11 mouse cellular contexts compared by ENCODE assay signal in the genomic region with DNA sequence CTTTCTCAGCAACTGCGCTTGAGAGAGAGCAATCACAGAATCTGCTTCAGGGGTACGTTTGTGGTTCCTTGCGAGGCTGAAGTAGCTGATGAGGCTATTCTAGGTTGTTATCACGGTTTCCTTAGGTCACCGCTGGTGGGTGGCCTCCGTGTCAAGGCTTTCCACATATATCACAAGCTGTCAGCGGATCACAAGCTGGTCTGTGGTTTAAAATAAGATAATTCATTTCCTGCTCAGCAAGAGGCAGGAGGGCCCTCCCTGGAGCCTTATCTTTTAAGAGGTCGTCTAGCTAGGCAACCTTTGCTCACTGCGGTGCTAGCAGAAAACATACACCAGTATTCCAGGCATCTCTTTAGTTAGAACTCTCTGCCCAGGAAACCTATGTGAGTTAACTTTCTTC. TPM values are rescaled to one million over a fixed set of nuclear protein-coding genes. Genes with fewer than 3 reads are reported as not detected.
DNase-seq lines count a peak whose midpoint lies in the region; ATAC-seq and TF ChIP-seq lines count a peak whose summit lies in the region.
"Had no signal": no experiment of that assay in that cellular context is flagged by ENCODE, and none has a peak within 500 bp of the region (broad histone marks: within the 10 kb centered on the region; RNA-seq: fewer than 3 reads in every experiment).

No protein-coding gene starts in this region.

- H3K4me3 ChIP-seq in kidney, postnatal 0 days (replicated peaks; ENCODE audit: low read depth, low read length): no peak overlapping the region
- H3K4me3 ChIP-seq in kidney, embryonic 15.5 days (replicated peaks): no peak overlapping the region
- no peak overlapping the region for H3K4me3 ChIP-seq in liver, embryonic 11.5 days (ENCODE audit: low read depth, low read length)
- no peak overlapping the region for H3K4me3 ChIP-seq in stomach, postnatal 0 days (ENCODE audit: low read depth, low read length)
- H3K4me3 ChIP-seq: hindbrain, embryonic 10.5 days had no signal

- no peaks in the 10 kb centered on the region for H3K27me3 ChIP-seq in kidney, postnatal 0 days (ENCODE audit: insufficient read depth, low read length)
- H3K27me3 ChIP-seq in kidney, embryonic 15.5 days: no peaks in the 10 kb centered on the region
- peaks cover 15% of the 10 kb centered on the region for H3K27me3 ChIP-seq in liver, embryonic 11.5 days (replicated peaks; ENCODE audit: control insufficient read depth, insufficient read depth, low read length)
- no peaks in the 10 kb centered on the region for H3K27me3 ChIP-seq in stomach, postnatal 0 days (ENCODE audit: control insufficient read depth, insufficient read depth, low read length)

- H3K9ac ChIP-seq in kidney, postnatal 0 days (ENCODE audit: low read depth, low read length): no peak overlapping the region
- no peak overlapping the region for H3K9ac ChIP-seq in kidney, embryonic 15.5 days
- H3K9ac ChIP-seq in liver, embryonic 11.5 days (ENCODE audit: low read depth, low read length): no peak overlapping the region
- H3K9ac ChIP-seq in stomach, postnatal 0 days (ENCODE audit: low read length): no peak overlapping the region

- no peak for ATAC-seq in kidney, postnatal 0 days (replicated peaks; ENCODE audit: low FRiP score, low read depth)
- ATAC-seq in kidney, embryonic 15.5 days (replicated peaks; ENCODE audit: low FRiP score): no peak
- ATAC-seq in liver, embryonic 11.5 days (replicated peaks; ENCODE audit: low FRiP score): peak; percentile 79
- ATAC-seq in stomach, postnatal 0 days (ENCODE audit: low FRiP score, low TSS enrichment): peak; percentile 79; the same call in 1 of the 2 replicates

- no peaks in the 10 kb centered on the region for H3K4me1 ChIP-seq in kidney, postnatal 0 days (replicated peaks; ENCODE audit: insufficient read depth, low read length)
- 0 out of 2 replicates have a peak, but pooled peaks cover 3% of the 10 kb centered on the region for H3K4me1 ChIP-seq in kidney, embryonic 15.5 days
- no peaks in the 10 kb centered on the region for H3K4me1 ChIP-seq in liver, embryonic 11.5 days (replicated peaks; ENCODE audit: control insufficient read depth, insufficient read depth, low read length)
- H3K4me1 ChIP-seq in stomach, postnatal 0 days (replicated peaks; ENCODE audit: control insufficient read depth, insufficient read depth): no peaks in the 10 kb centered on the region
- H3K4me1 ChIP-seq: hindbrain, embryonic 10.5 days had no signal

- TF ChIP-seq EP300 in stomach, postnatal 0 days (optimal IDR thresholded peaks at IDR 0.05): no peak

- H3K9me3 ChIP-seq in kidney, postnatal 0 days (replicated peaks; ENCODE audit: low read length): no peaks in the 10 kb centered on the region
- no peaks in the 10 kb centered on the region for H3K9me3 ChIP-seq in kidney, embryonic 15.5 days (replicated peaks)
- no peaks in the 10 kb centered on the region for H3K9me3 ChIP-seq in liver, embryonic 11.5 days (ENCODE audit: control insufficient read depth, low read length)
- no peaks in the 10 kb centered on the region for H3K9me3 ChIP-seq in stomach, postnatal 0 days (ENCODE audit: control insufficient read depth, low read length)
- H3K9me3 ChIP-seq: hindbrain, embryonic 10.5 days had no signal

- no peak for TF ChIP-seq CTCF in kidney, postnatal 0 days (IDR thresholded peaks at IDR 0.05; ENCODE audit: low read depth)
- no peak for TF ChIP-seq CTCF in stomach, postnatal 0 days (IDR thresholded peaks at IDR 0.05; ENCODE audit: low read depth)

- H3K4me2 ChIP-seq in kidney, postnatal 0 days (ENCODE audit: low read length): no peak overlapping the region
- no peak overlapping the region for H3K4me2 ChIP-seq in kidney, embryonic 15.5 days
- no peak overlapping the region for H3K4me2 ChIP-seq in liver, embryonic 11.5 days
- H3K4me2 ChIP-seq in stomach, postnatal 0 days (replicated peaks; ENCODE audit: low read depth): no peak overlapping the region

- DNase-seq in kidney, postnatal 0 days (ENCODE audit: low spot score): peak; percentile 22
- DNase-seq in c-Kit-positive CD71-negative TER-119-negative erythroid progenitor cells, embryonic 14.5 days (ENCODE audit: low read depth): peak; percentile 20
- DNase-seq in liver, embryonic 11.5 days (ENCODE audit: low spot score): no peak
- DNase-seq in stomach, postnatal 0 days (ENCODE audit: low spot score): peak; percentile 59
- DNase-seq in cerebellum, postnatal 36 days: no peak
- no peak for DNase-seq in spleen, adult 12 weeks (ENCODE audit: low spot score)
- DNase-seq: cerebellum, adult 2 months; lung, postnatal 4 days; right cerebral cortex, adult 18-20 months had no signal

- H3K27ac ChIP-seq in kidney, postnatal 0 days: no peak overlapping the region
- no peak overlapping the region for H3K27ac ChIP-seq in kidney, embryonic 15.5 days
- no peak overlapping the region for H3K27ac ChIP-seq in liver, embryonic 11.5 days (ENCODE audit: low read depth, low read length)
- no peak overlapping the region for H3K27ac ChIP-seq in stomach, postnatal 0 days (replicated peaks)
- H3K27ac ChIP-seq: hindbrain, embryonic 10.5 days had no signal

- H3K36me3 ChIP-seq in kidney, postnatal 0 days (ENCODE audit: insufficient read depth, low read length): no peaks in the 10 kb centered on the region
- H3K36me3 ChIP-seq in kidney, embryonic 15.5 days: no peaks in the 10 kb centered on the region
- H3K36me3 ChIP-seq in liver, embryonic 11.5 days (ENCODE audit: control insufficient read depth, insufficient read depth, low read length): no peaks in the 10 kb centered on the region
- H3K36me3 ChIP-seq in stomach, postnatal 0 days (ENCODE audit: control insufficient read depth, insufficient read depth, low read length): no peaks in the 10 kb centered on the region
- H3K36me3 ChIP-seq: hindbrain, embryonic 10.5 days had no signal

- WGBS in kidney, postnatal 0 days: 44% methylated on average over 9 of the region's 9 CpGs
- WGBS in kidney, embryonic 15.5 days: 36% methylated on average over 9 of the region's 9 CpGs
- WGBS in liver, embryonic 11.5 days: 16% methylated on average over 9 of the region's 9 CpGs
- 29% methylated on average over 9 of the region's 9 CpGs for WGBS in stomach, postnatal 0 days

RNA-seq across cellular contexts. Expression of gene Stab2, which starts 17.2 kb away (rescaled TPM):
- polyA plus RNA-seq in kidney, postnatal 0 days (2015; fragmentation: Nextera tagmentation; extraction: Ambion mirVana): 0.51 and 0.73 TPM in 2 replicates
- 2.2 and 2.6 TPM in 2 replicates for polyA plus RNA-seq in kidney, embryonic 15.5 days (2015; fragmentation: Nextera tagmentation; extraction: Ambion mirVana)
- polyA plus RNA-seq in liver, embryonic 11.5 days (2014; fragmentation: Nextera tagmentation; extraction: Ambion mirVana): 24.2 and 27.2 TPM in 2 replicates
- 0.17 and 0.31 TPM in 2 replicates for polyA plus RNA-seq in stomach, postnatal 0 days (2015; fragmentation: Nextera tagmentation; extraction: Ambion mirVana)

Comparison
In these comparisons a context has a peak if more than half of its experiments do, and no peak if none do; other contexts are left out.
1. ATAC-seq: peak in liver, embryonic 11.5 days (single experiment) and stomach, postnatal 0 days (single experiment); none in kidney, postnatal 0 days (single experiment) and kidney, embryonic 15.5 days (single experiment).
2. DNase-seq: peak in kidney, postnatal 0 days (single experiment), c-Kit-positive CD71-negative TER-119-negative erythroid progenitor cells, embryonic 14.5 days (single experiment) and stomach, postnatal 0 days (single experiment); none in liver, embryonic 11.5 days (single experiment), cerebellum, postnatal 36 days (0 of 2) and spleen, adult 12 weeks (single experiment).